Mouse (Mus musculus): ENCODE results near the gene Cldn10.
A peak's percentile ranks its signal among the peaks of the same experiment; 100 is the strongest.

Gene Cldn10

GRCm38 (mm10) chr14:118866014-118866811 lies 78.5 kb downstream of the Cldn10 start:
- no peak for DNase-seq (ENCODE audit: low spot score)

GRCm38 (mm10) chr14:118867366-118867765 lies 79.7 kb downstream of the Cldn10 start:
- DNase-seq (ENCODE audit: low spot score), result no peak

GRCm38 (mm10) chr14:118868102-118868724 lies 80.5 kb downstream of the Cldn10 start:
- no peak for DNase-seq (ENCODE audit: low spot score)

- DNase-seq (ENCODE audit: low spot score), result no peak
Measured at GRCm38 (mm10) chr14:118869712-118870111, 82.0 kb downstream of the Cldn10 start.

- no peak for DNase-seq (ENCODE audit: low spot score)
Measured at GRCm38 (mm10) chr14:118874126-118874525, 86.4 kb downstream of the Cldn10 start.

- no peak for DNase-seq (ENCODE audit: low spot score)
Measured at GRCm38 (mm10) chr14:118874786-118875415, 87.2 kb downstream of the Cldn10 start.

- DNase-seq (ENCODE audit: low spot score), result no peak
Measured at GRCm38 (mm10) chr14:118878346-118878910, 90.7 kb downstream of the Cldn10 start.

GRCm38 (mm10) chr14:118880696-118881095 lies 93.0 kb downstream of the Cldn10 start:
- no peak for DNase-seq (ENCODE audit: low spot score)

GRCm38 (mm10) chr14:118883344-118884249 lies 95.9 kb downstream of the Cldn10 start:
- DNase-seq (ENCODE audit: low spot score), result no peak

- DNase-seq (ENCODE audit: low spot score), result no peak
Measured at GRCm38 (mm10) chr14:118884250-118884556, 96.5 kb downstream of the Cldn10 start.

- no peak for DNase-seq (ENCODE audit: low spot score)
Measured at GRCm38 (mm10) chr14:118890101-118890500, 102.4 kb downstream of the Cldn10 start.

GRCm38 (mm10) chr14:118895228-118895627 lies 107.5 kb downstream of the Cldn10 start:
- peak; percentile 29 for DNase-seq (ENCODE audit: low spot score)

GRCm38 (mm10) chr14:118895655-118896054 lies 107.9 kb downstream of the Cldn10 start:
- no peak for DNase-seq (ENCODE audit: low spot score)

- DNase-seq (ENCODE audit: low spot score), result no peak
Measured at GRCm38 (mm10) chr14:118899940-118900339, 112.2 kb downstream of the Cldn10 start.

GRCm38 (mm10) chr14:118900911-118901310 lies 113.2 kb downstream of the Cldn10 start:
- DNase-seq (ENCODE audit: low spot score), result no peak

- no peak for DNase-seq (ENCODE audit: low spot score)
Measured at GRCm38 (mm10) chr14:118903397-118903796, 115.7 kb downstream of the Cldn10 start.

GRCm38 (mm10) chr14:118903867-118904562 lies 116.3 kb downstream of the Cldn10 start:
- DNase-seq (ENCODE audit: low spot score), result no peak

- DNase-seq (ENCODE audit: low spot score), result no peak
Measured at GRCm38 (mm10) chr14:118907592-118907991, 119.9 kb downstream of the Cldn10 start.

- peak; percentile 63 for DNase-seq (ENCODE audit: low spot score)
Measured at GRCm38 (mm10) chr14:118909872-118910271, 122.2 kb downstream of the Cldn10 start.

GRCm38 (mm10) chr14:118910332-118911222 lies 122.9 kb downstream of the Cldn10 start:
- peak; percentile 63 for DNase-seq (ENCODE audit: low spot score)

Measured in ovary, adult 18-20 months (tissue).